Mouse (Mus musculus) G1E (cell line): Measurements from ENCODE around the gene Gm42372.

ENCODE experiments used
- CTCF ChIP-seq: IDR thresholded peaks from 2 replicates; pipeline ENCODE4 v1.5.1; 2012; ENCODE audit warnings: low read depth, low read length, inconsistent platforms, mixed read lengths
- GATA1 ChIP-seq: IDR thresholded peaks from 2 replicates; pipeline ENCODE4 v1.6.1; 2012; ENCODE audit warnings: borderline replicate concordance, low read length, inconsistent platforms, mixed read lengths
- POLR2AphosphoS5 ChIP-seq: IDR thresholded peaks from 2 replicates; pipeline ENCODE4 v1.6.1; 2012; ENCODE audit warnings: low read depth, low read length, inconsistent platforms; ENCODE audit not compliant: insufficient replicate concordance
- TAL1 ChIP-seq: conservative IDR thresholded peaks from 2 replicates; pipeline ENCODE4 v1.6.1; 2012; ENCODE audit warnings: low read depth, low read length, inconsistent platforms, mixed read lengths

DNA sequence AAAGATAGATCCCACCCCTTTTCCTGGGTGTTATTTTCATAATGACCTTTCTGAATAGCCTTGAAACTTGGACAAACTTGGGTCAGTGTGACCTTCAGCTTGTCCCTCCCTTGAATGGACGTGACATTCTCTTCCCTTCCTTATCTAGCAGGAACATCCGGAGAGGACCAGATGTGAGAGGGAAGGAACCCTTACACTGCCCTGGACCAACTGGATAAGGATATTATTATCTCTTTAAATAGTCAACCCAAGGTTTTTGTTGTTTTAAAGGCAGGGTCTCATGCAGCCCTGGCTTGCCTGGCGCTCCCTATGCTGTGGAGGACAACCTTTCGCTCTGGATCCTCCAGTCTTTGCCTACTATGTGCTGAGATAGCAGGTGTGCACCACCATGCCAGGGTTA, 16.3 kb downstream of the Gm42372 start:
- TF ChIP-seq CTCF = no peak
- no peak for TF ChIP-seq GATA1
- no peak for TF ChIP-seq POLR2AphosphoS5
- peak; percentile 53 for TF ChIP-seq TAL1
